Mouse (Mus musculus): ENCODE measurements at regions not wholly inside any gene's neighbourhood (a gene's known extent, or its start where the extent isn't known, plus 50 kb on each side); places are given as distances from the start of the nearest gene placed in this dataset.

DNA sequence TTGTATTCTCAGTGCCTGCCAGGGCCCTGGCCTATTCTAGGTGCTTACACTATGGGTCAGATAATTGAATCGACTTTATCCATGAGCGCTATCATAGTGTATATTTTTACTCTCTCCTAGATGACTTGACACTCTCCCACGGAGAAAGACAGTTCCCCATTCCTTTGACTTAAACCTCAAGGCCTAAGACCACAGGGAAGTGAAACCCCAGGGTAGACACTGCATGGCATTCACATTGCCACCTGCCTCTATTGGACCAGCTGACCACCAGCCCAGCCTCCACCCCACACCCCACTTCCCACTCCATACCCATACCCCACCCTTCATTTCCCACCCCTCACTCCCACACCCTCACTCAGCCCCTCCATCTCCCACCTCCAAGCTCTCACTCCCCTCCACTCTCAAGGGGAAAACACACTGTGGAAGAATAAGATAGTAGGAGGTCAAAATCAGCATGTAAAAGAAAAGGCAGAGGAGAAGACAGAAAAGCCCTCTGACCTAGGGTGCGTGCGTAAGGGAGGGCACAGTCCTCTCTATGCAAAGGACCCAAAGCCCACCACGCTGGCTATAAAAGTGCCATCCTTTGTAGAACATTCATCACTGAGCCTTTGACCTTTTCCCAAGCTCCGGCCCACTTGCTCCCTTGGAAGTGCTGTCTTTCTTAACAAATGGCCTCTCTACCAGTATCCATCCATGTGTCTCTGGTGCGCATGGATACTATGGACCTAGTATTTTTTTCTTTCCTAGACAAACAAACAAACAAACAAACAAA lies 257.4 kb upstream of the Hs6st1 start:
- DNase-seq (ENCODE audit: extremely low spot score in 1 of 2, low spot score in 2 of 2), result no peak
- intact Hi-C loops (cut with DNase I), result no loop called here

DNA sequence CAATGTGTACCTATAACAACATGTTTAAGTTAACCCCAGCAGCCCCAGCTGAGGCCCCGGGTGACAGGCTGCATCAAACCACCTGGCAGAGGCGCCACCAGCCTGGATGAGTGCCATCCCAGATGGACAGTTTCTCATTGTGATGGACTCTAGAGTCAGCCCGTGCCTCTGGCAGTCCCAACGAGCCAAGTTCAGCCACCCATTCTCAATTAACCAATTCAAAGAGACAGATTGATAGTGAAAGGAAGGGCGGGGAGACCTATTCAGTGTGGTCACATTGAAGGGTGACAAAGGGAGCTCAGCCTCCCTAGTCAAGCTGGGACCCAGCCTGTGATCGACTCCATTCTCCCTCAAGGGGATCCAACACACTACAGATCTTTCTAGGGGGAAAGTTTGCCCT lies 256.8 kb upstream of the Hs6st1 start:
- intact Hi-C loops (cut with DNase I), result no loop called here
- no peak for DNase-seq (ENCODE audit: extremely low spot score in 1 of 2, low spot score in 2 of 2)

DNA sequence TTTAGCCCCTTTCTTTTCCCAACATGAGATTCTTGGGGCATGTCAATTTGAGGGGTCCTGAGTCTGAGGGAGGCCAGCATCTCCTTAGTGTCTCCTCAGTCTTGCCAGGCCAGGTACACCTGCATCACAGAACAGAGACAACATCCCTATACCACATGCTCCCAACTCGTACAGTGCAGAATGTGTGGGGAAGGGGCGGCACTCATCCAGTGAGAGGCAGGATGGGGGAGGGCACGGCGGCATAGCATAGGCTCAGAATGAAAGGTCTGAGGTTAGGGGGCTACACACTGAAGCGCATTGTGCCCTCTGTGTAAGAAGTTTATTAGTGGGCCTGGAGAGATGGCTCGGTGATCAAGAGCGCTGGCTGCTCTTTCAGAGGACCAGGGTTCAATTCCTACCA lies 256.4 kb upstream of the Hs6st1 start:
- intact Hi-C loops (cut with DNase I), result no loop called here
- DNase-seq (ENCODE audit: extremely low spot score in 1 of 2, low spot score in 2 of 2), result no peak

DNA sequence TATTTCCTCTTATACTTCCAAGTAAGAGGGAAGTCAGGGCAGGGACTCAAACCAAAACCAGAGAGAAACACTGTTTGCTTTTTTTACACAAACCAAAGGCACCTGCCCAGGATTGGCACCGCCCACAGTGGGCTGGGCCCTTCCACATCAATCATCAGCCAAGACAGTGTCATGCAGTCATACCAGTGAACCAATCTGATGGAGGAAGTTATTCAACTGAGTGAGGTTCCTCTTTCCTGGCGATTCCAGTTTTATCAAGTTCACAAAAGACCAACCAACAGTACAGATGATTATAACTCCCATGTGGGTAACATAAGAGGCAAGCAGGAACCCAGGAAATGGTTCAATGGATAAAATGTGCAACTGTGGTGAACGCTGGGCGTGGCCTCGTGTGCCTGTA lies 254.6 kb upstream of the Hs6st1 start:
- no peak for DNase-seq (ENCODE audit: extremely low spot score in 1 of 2, low spot score in 2 of 2)
- intact Hi-C loops (cut with DNase I), result no loop called here

DNA sequence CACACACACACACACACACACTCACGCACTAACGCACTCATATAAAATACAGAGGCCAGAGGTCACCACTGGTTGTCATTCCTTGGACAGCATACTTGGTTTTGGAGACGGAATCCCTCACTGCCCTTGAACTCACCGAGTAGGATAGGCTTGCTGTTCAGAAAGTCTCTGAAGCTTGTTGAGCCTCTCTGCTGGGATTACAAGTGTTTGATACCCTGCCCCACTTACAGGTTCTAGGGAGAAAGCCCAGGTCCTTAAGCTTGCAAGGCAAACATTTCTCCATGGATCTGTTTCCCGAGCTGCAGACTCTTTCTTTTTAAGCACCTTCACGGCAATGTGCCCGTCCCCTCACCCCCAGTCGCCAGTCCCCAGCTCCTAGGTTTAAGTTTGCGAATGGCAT lies 254.0 kb upstream of the Hs6st1 start:
- intact Hi-C loops (cut with DNase I), result no loop called here
- DNase-seq (ENCODE audit: extremely low spot score in 1 of 2, low spot score in 2 of 2), result no peak

DNA sequence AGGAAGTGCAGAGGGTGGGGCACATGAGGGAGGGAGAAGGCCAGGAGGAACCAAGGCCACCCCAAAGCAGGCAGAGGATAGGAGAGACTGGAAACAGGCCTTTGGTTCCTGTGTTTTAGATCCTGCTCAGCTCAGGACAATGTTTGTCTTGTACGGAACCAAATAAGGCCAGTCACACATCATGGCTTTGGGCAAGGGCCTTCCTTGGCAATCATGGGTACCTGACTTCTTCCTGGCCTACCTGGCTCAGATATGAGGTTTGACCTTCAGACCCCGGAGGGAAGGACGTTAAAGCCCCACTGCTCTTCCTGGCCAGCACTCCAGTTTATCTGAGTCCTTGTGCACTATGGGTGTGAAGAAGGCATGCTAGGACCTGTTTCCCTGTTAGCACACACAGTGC lies 253.4 kb upstream of the Hs6st1 start:
- intact Hi-C loops (cut with DNase I), result no loop called here
- DNase-seq (ENCODE audit: extremely low spot score in 1 of 2, low spot score in 2 of 2), result no peak

DNA sequence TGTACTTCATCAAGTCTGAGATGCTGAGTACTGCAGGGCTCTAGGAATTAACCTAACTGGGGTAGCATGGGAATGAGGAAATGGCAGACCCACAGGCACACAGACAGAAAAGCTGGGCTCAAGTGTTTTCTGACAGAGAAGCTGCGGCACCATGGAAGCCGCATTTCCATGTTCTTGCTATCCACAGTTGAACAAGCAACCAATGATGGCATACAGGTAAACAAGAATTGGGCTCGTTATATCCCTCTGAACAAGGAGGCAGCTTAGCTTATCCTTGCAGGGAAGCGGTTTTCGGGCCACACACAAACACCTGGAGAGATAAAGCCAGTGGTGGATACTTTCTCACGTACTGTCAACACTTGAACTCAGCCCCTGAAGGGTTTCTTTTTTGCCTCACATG lies 246.4 kb upstream of the Hs6st1 start:
- no peak for DNase-seq (ENCODE audit: extremely low spot score in 1 of 2, low spot score in 2 of 2)
- intact Hi-C loops (cut with DNase I), result no loop called here

DNA sequence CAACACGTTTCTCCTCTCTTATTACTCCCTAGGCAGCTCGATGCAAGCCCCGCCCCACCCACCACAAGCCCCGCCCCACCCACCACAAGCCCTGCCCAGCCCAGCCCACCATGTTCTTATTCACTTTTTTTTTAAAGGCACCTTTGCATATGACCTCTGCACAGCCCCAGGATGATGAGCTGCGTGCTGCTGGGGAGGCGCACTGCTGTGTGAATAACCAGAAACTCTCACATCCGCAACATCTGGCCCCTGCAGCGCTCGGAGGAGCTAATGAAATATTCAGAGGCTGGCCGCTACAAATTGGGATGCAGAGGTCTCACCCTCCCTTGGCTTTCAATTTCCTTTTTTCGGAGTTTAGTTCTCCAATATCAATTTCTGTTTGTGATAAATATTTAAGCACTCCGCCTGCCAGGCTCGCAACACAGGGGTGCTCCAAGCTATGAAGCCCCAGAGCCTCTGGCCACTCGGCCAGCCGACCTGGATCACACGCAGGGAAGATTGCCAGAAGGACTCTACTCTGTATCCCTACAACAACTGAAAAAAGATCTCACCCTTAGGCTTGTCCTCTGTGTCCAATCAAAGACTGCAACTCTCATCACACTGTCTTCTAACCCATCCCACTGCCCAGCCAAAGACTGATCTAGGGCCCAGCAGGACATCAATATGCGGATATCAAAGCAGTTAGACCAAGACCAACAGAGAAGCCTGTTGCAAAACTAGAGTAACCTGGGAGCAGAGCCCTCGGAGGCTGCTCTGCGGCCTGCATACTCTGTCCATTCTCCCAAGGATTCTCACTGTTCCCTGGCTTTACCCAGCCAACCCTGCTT lies 245.6 kb upstream of the Hs6st1 start:
- intact Hi-C loops (cut with DNase I), result no loop called here
- no peak for DNase-seq (ENCODE audit: extremely low spot score in 1 of 2, low spot score in 2 of 2)

DNA sequence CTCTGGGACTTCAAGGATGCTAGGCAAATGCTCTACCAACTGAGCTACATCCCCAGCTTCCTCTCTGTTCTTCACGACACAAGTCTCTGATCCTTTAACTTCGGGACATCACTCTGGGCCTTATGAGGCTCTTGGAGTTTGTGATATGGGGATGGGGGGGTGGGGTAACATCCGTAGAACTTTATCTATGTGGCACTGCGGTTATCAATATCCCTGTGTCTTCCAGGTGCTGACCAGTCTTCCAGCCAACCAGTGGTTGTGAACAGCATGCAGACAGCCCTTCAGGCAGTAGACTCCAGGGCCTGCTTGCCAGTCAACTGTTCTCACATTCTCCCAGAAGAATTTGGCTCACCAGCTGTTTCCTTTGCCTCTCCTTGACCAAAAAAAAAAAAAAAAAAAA lies 244.7 kb upstream of the Hs6st1 start:
- intact Hi-C loops (cut with DNase I), result no loop called here
- DNase-seq (ENCODE audit: extremely low spot score in 1 of 2, low spot score in 2 of 2), result no peak

DNA sequence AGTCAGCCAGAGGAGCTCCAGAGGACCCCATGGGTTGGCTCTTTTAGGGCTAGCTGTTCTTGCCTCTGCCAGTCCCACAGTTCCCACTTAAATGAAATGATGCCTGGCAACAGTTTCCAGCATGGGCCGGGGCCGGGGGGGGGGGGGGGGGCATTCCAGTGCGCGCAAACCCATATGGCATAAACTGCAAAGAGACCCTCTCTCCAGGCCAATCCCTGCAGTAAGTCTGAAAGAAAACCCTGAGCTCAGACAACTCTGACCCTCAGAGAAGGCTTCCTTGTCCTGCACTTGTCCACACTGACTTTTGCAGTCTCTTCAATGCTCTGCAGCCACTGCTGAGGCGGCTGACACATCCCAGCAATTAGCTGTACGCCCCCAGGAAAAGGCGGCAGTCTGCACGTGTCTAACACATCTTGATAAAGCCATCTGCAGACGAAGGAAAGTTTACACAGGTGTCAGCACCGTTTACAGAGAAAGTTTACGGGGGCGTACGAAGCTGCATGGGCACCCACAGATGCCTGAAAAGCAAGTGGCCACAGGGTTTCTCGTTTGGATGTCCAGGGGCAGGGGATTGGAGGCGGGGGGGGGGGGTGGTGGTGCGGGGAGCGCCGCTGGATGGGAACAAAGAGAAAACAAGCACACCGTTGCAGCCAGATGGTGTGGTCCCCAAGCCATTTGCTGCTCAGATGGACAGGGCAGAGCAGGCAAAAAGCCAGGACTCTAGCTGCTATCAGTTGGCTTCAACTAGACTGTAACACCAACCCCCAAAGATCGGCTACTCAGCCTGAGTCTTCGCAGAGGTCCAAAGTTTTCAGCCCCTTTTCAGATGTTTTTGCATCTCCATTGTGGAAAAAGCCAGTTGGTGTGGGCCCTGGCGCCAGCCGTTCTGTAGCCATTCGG lies 244.0 kb upstream of the Hs6st1 start:
- no peak for DNase-seq (ENCODE audit: extremely low spot score in 1 of 2, low spot score in 2 of 2)
- intact Hi-C loops (cut with DNase I), result no loop called here

DNA sequence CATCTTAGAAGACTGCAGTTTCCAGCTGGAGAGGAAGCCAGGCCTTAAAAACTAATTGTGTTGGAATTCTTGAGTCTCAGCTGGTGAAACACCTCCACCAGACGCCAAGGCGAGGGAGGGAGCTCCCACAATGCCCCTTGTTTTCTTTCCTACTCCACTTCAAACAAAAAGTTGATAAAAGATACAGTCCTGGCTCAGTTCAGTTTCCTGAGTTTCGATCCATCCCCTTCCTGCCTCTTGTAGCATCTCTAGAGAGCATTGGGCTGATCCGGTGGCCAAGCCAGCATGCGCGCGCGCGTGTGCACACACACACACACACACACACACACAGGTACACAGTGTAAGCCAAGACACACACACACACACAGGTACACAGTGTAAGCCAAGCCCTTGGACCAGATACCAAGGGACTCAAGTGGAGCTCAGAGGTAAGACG lies 242.7 kb upstream of the Hs6st1 start:
- DNase-seq (ENCODE audit: extremely low spot score in 1 of 2, low spot score in 2 of 2), result no peak
- intact Hi-C loops (cut with DNase I), result no loop called here

DNA sequence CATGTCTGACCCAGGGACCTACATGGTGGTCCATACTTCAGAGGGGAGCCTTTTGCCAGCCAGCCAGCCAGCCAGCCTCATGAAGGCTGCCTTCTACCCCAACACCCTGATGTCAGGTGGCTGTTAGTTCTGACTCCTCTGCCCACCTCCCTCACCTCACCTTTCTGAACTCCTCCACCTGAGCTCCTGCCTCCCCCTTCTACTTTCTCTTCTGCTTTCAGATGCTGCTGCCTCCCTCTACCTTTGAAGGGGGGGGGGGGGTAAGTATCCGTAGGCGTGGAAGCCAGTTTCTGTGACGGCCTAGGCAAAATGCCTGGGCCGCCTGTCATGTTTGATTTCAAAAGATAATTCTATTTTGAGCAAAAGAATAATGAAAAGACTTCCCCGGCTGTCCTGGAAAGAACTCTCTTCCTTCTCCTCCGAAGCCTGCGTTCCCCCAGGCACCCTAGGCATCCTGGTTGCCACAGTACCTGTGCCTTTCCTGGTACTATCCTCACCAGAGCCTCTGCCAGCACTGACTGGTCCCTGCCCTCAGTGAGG lies 241.6 kb upstream of the Hs6st1 start:
- intact Hi-C loops (cut with DNase I), result no loop called here
- DNase-seq (ENCODE audit: extremely low spot score in 1 of 2, low spot score in 2 of 2), result no peak

DNA sequence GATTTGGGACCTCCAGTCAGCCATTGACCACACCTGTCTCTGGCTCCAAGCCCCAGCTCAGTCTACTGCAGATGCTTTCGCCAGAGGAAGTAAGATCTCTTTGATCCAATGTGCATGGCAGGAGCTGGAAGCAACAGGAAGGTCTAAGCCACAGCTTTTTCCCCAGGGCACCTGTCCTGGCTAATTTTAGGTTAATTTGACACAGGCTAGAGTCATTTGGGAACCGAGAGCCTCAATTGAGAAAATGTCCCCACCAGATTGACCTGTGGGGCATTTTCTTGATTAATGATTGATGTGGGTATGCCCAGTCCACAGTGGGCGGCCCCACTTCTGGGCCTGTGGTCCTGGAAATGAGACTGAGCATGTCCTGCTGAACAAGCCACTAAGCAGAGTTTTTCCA lies 240.7 kb upstream of the Hs6st1 start:
- DNase-seq (ENCODE audit: extremely low spot score in 1 of 2, low spot score in 2 of 2), result no peak
- intact Hi-C loops (cut with DNase I), result no loop called here

DNA sequence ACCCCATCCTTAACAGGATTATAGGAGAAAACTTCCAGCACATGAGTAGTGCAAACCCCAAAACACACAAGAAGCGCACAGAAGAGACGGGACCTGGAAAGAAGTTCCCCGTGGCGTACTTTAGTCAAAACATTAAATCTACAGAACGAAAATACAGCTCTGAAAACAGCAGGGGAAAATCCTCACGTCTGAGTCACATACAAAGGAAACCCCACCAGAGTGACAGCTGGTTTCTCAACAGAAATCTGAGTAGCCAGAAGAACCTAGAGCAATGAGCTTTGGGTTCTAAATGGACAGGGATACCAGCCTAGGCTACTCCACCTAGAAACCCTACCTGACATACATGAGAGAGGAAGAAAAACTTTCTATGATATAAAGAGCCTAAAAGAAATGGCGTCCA lies 234.0 kb upstream of the Hs6st1 start:
- intact Hi-C loops (cut with DNase I), result no loop called here
- DNase-seq (ENCODE audit: extremely low spot score in 1 of 2, low spot score in 2 of 2), result no peak

DNA sequence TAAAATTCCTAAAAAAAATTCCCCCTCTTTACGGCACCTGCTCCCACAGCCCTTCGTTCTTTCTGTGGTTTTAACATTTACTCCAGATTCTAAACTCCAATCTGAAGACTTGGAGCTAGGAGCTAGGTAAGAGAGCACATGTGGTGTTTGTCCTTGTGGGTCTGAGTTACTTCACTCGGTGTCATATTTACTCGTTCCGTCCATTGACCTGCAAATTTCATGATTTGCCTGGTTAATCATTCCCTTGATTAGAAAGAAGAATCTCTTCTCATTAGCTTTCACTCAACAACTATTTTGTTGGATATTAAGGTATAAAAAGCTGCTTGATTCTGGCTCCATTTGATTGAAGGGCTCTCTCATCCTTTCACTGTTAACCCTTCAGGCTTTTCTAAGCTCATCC lies 231.6 kb upstream of the Hs6st1 start:
- intact Hi-C loops (cut with DNase I), result no loop called here
- DNase-seq (ENCODE audit: extremely low spot score in 1 of 2, low spot score in 2 of 2), result no peak

DNA sequence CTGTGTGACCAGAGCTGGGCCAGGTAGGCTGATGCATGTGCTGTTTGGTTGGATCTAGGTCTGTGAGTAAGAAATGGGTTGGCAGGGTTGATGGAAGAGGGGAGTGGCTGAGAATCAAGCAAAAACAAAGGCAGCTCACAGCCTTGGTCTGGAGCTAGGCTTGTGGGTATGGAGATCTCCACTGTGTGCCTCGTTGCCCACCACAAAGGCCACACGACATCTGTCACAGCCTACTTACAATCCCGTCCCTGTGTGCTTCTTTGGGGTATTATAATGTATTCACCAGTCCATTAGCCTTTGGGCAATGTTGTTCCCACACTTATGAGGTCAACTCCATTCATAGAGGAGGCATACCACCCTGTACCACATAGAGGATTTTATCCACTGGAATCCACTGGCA lies 229.6 kb upstream of the Hs6st1 start:
- intact Hi-C loops (cut with DNase I), result no loop called here

DNA sequence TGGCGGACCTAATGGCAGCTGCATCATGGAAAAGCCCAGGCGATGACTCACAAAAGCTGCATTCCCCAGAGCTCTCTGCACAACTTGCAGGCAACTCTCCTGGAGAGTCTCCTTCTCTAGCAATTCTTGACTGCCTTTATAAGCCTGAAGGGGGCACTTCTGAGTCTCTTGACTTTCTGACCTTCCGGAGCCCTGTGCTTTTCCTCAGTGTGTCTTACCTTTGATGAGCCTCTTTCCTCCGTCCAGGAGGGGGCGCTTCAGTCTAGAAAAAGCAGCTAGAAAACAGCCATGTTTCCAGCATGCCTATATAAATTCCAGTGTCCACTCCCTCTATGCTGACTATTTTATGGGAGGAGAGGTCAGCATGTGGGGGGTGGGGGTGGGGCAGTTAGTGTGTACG lies 228.8 kb upstream of the Hs6st1 start:
- intact Hi-C loops (cut with DNase I), result no loop called here
- no peak for DNase-seq (ENCODE audit: extremely low spot score in 1 of 2, low spot score in 2 of 2)

More for the DNA sequence above, 229.6 kb upstream of the Hs6st1 start:
- no peak for DNase-seq (ENCODE audit: extremely low spot score in 1 of 2, low spot score in 2 of 2)

DNA sequence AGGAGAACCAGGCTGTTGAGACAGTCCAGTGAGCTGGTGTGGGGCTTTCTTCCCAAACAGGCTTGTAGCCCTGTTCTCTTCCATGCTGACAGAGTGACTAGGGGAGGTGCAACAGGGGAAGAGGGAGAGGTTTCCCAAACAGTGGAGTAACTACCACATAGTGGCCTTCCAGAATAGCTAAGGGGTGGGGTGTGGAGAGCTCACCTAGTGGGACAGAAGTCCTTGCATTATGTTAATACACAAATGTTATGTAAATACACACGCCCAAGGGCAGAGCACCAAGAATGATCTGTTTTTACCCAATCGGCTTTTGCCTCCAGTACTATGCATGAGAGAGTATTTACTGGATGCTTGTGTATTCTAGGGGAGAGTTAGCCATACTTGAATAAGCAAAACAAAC lies 226.6 kb upstream of the Hs6st1 start:
- DNase-seq (ENCODE audit: extremely low spot score in 1 of 2, low spot score in 2 of 2), result no peak
- intact Hi-C loops (cut with DNase I), result no loop called here

DNA sequence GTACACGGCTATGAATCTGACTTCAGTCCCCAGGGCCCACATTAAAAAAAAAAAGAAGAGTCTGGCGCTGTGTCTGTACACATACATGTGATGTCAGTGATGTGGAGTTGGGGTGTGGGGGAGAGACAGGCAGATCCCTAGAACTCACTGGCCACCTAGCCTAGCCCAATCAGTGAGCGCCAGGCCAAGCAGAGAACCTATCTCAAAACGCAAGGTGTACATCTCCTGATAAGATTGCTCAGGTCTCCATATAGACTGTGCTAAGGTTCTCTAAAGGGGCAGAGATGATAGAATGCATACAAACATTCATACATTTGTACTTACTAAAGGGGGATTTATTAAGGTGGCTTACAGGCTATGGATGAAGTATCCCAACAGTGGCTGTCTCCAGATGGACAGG lies 225.5 kb upstream of the Hs6st1 start:
- intact Hi-C loops (cut with DNase I), result no loop called here
- DNase-seq (ENCODE audit: extremely low spot score in 1 of 2, low spot score in 2 of 2), result no peak
